Comparison of ENCODE assay signal across 17 mouse cellular contexts in the genomic region with DNA sequence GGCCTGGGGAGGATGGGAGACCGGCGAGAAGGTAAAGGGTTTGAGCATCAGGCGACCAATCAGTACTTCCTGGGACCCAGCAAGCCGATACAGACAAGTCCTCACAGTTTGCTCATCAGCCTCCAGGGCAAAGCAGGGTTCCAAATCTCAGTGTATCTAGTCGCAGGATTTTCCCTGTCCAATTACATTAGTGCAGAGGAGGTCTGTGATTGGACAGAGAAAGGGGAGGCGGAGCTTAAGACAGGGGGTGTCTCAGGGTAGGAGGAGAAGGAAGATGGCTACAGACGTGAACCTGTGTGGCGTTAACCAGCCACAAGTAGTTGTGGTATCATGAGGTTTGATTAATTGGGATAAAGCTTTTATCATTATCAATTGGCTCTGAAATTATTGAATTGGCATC.
"Had no signal": no experiment of that assay in that cellular context is flagged by ENCODE, and none has a peak within 500 bp of the region (broad histone marks: within the 10 kb centered on the region; RNA-seq: fewer than 3 reads in every experiment).

No protein-coding gene starts in this region.

- ATAC-seq: liver, postnatal 0 days; lung, postnatal 0 days; midbrain, embryonic 13.5 days had no signal

- H3K4me2 ChIP-seq: kidney, embryonic 15.5 days; limb, embryonic 12.5 days; limb, embryonic 15.5 days; liver, embryonic 11.5 days; lung, embryonic 14.5 days; midbrain, embryonic 13.5 days had no signal

- H3K9me3 ChIP-seq: kidney, embryonic 15.5 days; limb, embryonic 12.5 days; limb, embryonic 15.5 days; midbrain, embryonic 13.5 days had no signal

- H3K27me3 ChIP-seq: kidney, embryonic 15.5 days; limb, embryonic 12.5 days; limb, embryonic 15.5 days; midbrain, embryonic 13.5 days had no signal

- H3K36me3 ChIP-seq: kidney, embryonic 15.5 days; limb, embryonic 12.5 days; limb, embryonic 15.5 days; midbrain, embryonic 13.5 days had no signal

- H3K4me3 ChIP-seq: kidney, embryonic 15.5 days; limb, embryonic 12.5 days; limb, embryonic 15.5 days; midbrain, embryonic 13.5 days had no signal

- H3K9ac ChIP-seq: kidney, embryonic 15.5 days; limb, embryonic 12.5 days; limb, embryonic 15.5 days; liver, embryonic 14.5 days; liver, postnatal 0 days; lung, embryonic 14.5 days; midbrain, embryonic 13.5 days had no signal

- H3K27ac ChIP-seq: limb, embryonic 12.5 days; limb, embryonic 15.5 days; liver, embryonic 14.5 days; macrophage; midbrain, embryonic 13.5 days had no signal

- DNase-seq: kidney, adult 11 months; kidney, adult 8-10 months; kidney, postnatal 10 days; kidney, postnatal 4 days; left cerebral cortex, postnatal 4 days; liver, postnatal 0 days; lung, embryonic 14.5 days; thymus, adult 2 months; thymus, postnatal 36 days had no signal
